Mouse (Mus musculus) CH12.LX (cell line): ENCODE measurements around the gene Akap1.

Experiments used
- CHD1 ChIP-seq: IDR thresholded peaks from 2 replicates; pipeline ENCODE4 v1.6.1; 2012; ENCODE audit warnings: low read depth, low read length, improper control_type of control experiment, inconsistent platforms
- CTCF ChIP-seq, 2 experiments: IDR thresholded peaks in 1 of 2; conservative IDR thresholded peaks in 1 of 2; 2 replicates each; pipeline ENCODE4 v1.5.1; 2011 to 2012; ENCODE audit warnings: low read depth in 2 of 2, low read length in 2 of 2, improper control_type of control experiment in 1 of 2, inconsistent platforms in 1 of 2, mild to moderate bottlenecking in 1 of 2, moderate library complexity in 1 of 2
- ETS1 ChIP-seq: conservative IDR thresholded peaks from 2 replicates; pipeline ENCODE4 v1.6.1; 2012; ENCODE audit warnings: low read depth, mild to moderate bottlenecking, inconsistent platforms, low read length, improper control_type of control experiment, moderate library complexity
- MAX ChIP-seq: IDR thresholded peaks from 2 replicates; pipeline ENCODE4 v1.6.1; 2011; ENCODE audit warnings: low read length, improper control_type of control experiment
- MXI1 ChIP-seq: IDR thresholded peaks from 2 replicates; pipeline ENCODE4 v1.6.1; 2011; ENCODE audit warnings: mild to moderate bottlenecking, low read depth, low read length, improper control_type of control experiment
- NELFE ChIP-seq: IDR thresholded peaks from 2 replicates; pipeline ENCODE4 v1.6.1; 2011; ENCODE audit warnings: low read depth, low read length, improper control_type of control experiment
- POLR2A ChIP-seq: IDR thresholded peaks from 2 replicates; pipeline ENCODE4 v1.6.1; 2011; ENCODE audit warnings: low read depth, mild to moderate bottlenecking, improper control_type of control experiment, low read length
- RAD21 ChIP-seq: IDR thresholded peaks from 2 replicates; pipeline ENCODE4 v1.6.1; 2011; ENCODE audit warnings: low read depth, mild to moderate bottlenecking, low read length, improper control_type of control experiment, moderate library complexity
- RCOR1 ChIP-seq: conservative IDR thresholded peaks from 2 replicates; pipeline ENCODE4 v1.6.1; 2012; ENCODE audit warnings: low read depth, mild to moderate bottlenecking, inconsistent platforms, low read length, improper control_type of control experiment
- SMC3 ChIP-seq: IDR thresholded peaks from 2 replicates; pipeline ENCODE4 v1.6.1; 2011; ENCODE audit warnings: low read depth, low read length, improper control_type of control experiment
- USF1 ChIP-seq: IDR thresholded peaks from 2 replicates; pipeline ENCODE4 v1.6.1; 2014; ENCODE audit warnings: low read depth, mild to moderate bottlenecking, inconsistent platforms, low read length, improper control_type of control experiment
- ZC3H11A ChIP-seq: IDR thresholded peaks from 2 replicates; pipeline ENCODE4 v1.6.1; 2012; ENCODE audit warnings: low read depth, mild to moderate bottlenecking, inconsistent platforms, low read length, improper control_type of control experiment
- ZMIZ1 ChIP-seq: IDR thresholded peaks from 2 replicates; pipeline ENCODE4 v1.6.1; 2012; ENCODE audit warnings: low read depth, mild to moderate bottlenecking, inconsistent platforms, low read length, improper control_type of control experiment

DNA sequence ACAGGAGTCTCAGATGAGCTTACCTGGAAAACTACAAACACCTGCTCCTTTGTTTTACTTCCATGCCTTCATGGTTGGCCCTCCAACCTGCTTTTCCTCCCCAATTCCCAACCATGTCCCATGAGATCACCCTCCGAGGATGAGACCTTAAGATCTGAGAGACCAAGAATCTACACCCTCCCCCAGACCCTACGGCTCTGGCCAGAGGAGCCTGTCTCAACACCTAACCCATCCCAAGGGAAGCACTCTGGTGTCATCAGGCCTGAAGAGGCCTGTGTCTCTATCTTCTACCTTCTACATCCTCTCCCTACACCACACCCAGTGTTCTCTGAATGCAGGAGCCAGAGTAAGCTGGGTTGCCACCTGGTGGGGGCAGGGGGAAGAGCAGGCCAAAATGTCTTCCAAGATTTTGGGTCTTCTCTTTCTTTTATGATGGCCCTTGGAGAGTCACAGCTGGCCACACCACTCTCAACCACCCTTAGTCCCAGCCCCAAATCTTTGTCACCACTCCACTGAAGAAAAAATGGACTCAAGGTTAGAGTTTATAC lies 34.1 kb downstream of the Akap1 start:
- TF ChIP-seq CHD1: no peak
- TF ChIP-seq POLR2A: 0 out of 2 replicates have a peak, but pooled peaks have one; percentile 22
- no peak for TF ChIP-seq MXI1
- TF ChIP-seq NELFE: no peak
- TF ChIP-seq MAX: no peak
- peak; percentile 59 to 79 for TF ChIP-seq CTCF (conservative IDR thresholded peaks at IDR 0.05 in 1 of 2, IDR thresholded peaks at IDR 0.05 in 1 of 2; ENCODE audit: low read depth in 2 of 2, low read length in 2 of 2)
- no peak for TF ChIP-seq ZMIZ1
- peak; percentile 79 for TF ChIP-seq SMC3
- no peak for TF ChIP-seq ETS1
- TF ChIP-seq RAD21: peak; percentile 61
- TF ChIP-seq ZC3H11A: peak; percentile 22; the same call in 1 of the 2 replicates
- no peak for TF ChIP-seq RCOR1
- no peak for TF ChIP-seq USF1
